Mouse (Mus musculus) C2C12 (cell line): ENCODE measurements around the gene Gadd45b.

Experiments used
- CTCF ChIP-seq: IDR thresholded peaks from one replicate; pipeline ENCODE4 v1.5.1; 2011; ENCODE audit not compliant: control insufficient read depth, insufficient read depth, insufficient read length
- FOSL1 ChIP-seq: IDR thresholded peaks from one replicate; pipeline ENCODE4 v1.8.0; 2011; ENCODE audit warnings: mild to moderate bottlenecking, low read length; ENCODE audit not compliant: poor library complexity, insufficient read depth, severe bottlenecking
- MAX ChIP-seq: IDR thresholded peaks from one replicate; pipeline ENCODE4 v1.6.1; 2011; ENCODE audit warnings: mild to moderate bottlenecking, control low read depth
- MYOD1 ChIP-seq: IDR thresholded peaks from one replicate; pipeline ENCODE4 v1.6.1; 2011; ENCODE audit warnings: low read depth; ENCODE audit not compliant: control insufficient read depth, insufficient read length
- MYOG ChIP-seq: IDR thresholded peaks from one replicate; pipeline ENCODE4 v1.6.1; 2011; ENCODE audit not compliant: control insufficient read depth, insufficient read length; ENCODE audit errors: extremely low read depth
- USF1 ChIP-seq: IDR thresholded peaks from one replicate; pipeline ENCODE4 v1.6.1; 2011; ENCODE audit warnings: low read depth, mild to moderate bottlenecking, control low read depth, moderate library complexity

- TF ChIP-seq CTCF (no peak), USF1 (no peak), MAX (no peak), MYOD1 (no peak), FOSL1 (no peak), MYOG (no peak)
Observed at GRCm38 (mm10) chr10:80911891-80912290, 18.0 kb upstream of the Gadd45b start.
